Mouse (Mus musculus) cerebellum, adult 9-11 months (tissue): ENCODE results near the gene Sgo2a.
"Not testable (repeated sequence)": the region's sequence is repeated elsewhere in the genome, so short reads cannot be mapped to it uniquely, and the experiment has no call there.

Source experiments
- DNase-seq: peaks from one replicate; pipeline ENCODE4 v3.0.0; 2022

The Sgo2a gene

DNA sequence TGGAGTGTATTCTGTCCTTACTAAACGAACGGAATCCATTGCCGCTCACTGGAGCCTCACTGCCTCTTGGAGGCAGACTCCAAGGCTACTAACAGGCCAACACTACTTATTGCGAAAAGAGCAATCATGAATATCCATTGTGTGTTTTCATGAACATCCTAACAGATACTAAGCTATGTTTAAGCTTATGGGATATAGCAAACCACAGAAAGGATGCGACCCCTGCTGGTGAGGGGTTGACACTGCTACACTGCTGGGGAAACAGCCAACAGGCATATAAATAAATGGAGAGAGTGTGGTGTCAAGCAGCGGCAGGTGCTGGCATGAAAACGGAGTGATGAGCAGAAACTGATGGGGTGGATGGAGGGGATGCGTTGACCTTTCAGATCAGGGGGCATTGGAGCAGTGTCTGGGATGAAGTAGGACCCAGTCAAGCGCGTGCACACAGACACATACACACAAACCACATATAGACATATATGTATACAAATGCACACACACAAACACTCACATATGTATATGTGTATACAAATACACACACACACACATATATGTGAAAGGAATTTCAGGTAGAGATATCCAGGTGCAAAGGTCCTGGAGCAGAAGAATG lies 35.5 kb downstream of the Sgo2a start:
- peak; percentile 43 for DNase-seq

DNA sequence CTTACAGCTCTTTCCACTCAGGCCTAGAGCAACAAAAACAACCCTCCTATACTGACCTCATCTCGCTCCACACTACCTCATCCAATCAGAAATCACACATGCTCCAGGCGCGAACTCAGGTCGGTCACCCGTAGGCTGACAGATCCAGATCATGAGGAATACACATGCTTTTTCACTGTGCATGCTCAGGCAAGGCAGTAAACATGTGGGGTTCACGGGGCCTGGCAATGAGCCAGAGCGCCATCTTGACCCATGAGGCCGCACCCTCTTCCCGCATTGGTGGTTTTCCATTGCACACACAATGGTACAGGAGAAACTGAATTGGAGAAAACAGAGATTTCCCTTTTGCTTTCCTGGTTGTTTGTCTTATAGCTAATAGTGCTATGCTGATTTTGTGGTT lies 41.5 kb downstream of the Sgo2a start:
- not testable (repeated sequence) for DNase-seq

DNA sequence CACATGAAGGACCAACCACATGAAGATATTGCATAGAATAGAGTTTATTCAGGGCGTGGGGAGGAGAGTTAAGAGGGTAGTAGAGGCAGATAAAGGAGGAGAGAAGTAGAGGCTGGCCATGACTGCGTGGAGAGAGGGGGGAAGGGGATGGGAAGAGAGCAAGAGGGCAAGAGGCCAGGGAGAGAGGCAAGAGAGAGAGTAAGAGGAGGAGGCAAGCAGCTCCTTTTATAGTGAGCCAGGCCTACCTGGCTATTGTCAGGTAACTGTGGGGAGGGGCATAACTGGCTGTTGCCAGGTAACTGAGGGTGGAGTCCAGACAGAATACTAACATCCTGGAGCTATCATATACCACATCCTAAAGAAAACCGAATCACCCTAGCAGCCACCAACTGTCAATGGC lies 49.3 kb downstream of the Sgo2a start:
- DNase-seq: peak; percentile 38

DNA sequence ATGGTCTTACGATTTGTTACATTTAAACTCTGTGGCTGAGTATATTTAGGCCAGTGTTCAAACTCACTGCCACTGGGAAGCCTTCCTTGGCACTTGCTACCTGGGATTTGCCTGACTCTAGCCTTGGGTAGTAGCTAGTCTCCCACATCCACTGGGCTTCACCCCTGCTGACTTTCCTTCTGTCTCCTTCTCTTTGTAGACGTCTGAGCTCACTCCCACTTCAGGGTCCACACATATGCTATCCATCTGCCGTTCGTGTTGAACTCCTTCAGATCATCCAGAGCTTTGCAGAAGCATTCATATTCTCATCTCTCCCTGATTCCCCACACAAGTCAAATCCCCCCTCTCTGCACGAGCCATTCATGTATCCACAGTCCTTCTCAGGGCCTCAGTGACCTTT lies 49.8 kb downstream of the Sgo2a start:
- DNase-seq: peak; percentile 91

DNA sequence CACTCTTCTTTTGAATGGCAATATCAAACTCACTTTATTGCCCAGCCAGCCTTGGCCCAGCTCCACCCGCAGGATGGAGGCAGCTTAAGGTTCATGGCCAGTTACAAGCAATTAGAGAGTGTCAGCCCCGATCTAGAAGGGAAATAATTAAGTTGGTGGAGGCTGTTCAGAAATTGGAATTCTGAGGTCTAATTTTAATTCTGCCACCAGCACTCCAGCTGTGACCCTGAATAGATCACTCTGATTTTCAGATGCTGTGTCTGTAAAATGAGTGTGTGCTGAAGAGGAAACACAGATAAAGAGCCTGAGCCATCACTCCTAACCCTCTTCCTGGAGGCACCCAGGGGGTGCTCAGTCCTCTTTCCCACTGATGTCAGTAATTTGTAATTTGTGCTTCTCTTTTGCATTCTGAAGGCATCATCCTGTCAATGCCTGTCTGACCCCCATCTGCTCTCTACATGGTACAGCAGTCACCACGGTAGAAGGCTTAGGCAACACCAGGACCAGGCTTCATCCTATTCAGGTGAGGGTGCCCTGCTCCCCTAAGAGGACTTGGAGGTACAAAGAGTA lies 51.0 kb downstream of the Sgo2a start:
- no peak for DNase-seq

DNA sequence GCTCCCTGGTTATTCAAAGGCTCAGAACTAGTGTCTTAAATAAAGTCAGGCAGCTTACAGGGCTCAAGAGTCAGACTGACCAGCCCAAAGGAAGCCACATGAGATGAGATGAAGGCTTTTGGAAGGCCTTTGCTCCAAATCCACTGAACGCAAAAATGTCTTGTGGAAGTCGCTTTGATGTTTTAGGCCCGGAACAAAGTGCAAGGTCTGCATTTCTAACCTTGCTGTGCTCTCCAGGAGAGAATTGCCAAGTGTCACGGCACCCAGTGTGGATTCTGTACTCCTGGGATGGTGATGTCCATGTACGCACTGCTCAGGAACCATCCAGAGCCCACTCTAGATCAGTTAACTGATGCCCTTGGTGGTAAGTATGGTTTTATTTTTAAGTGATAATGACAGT lies 53.4 kb downstream of the Sgo2a start:
- no peak for DNase-seq

DNA sequence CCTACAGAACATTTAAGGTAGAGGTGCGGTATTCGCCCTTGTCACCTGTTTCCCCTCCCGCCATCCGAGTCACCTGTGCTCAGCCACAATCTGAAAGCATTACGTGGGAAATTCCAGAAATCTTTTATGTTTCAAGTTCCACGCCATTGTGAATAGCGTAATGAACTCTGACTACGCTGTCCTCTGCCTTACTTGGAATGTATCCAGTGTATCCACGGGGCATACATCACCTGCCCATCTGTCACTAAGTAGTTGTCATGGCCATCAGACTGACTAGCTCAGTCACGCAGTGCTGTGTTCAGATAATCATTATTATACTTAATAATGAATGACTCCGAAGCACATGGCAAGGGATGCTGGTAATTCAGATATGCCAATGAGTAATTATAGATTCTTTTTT lies 59.8 kb downstream of the Sgo2a start:
- no peak for DNase-seq

DNA sequence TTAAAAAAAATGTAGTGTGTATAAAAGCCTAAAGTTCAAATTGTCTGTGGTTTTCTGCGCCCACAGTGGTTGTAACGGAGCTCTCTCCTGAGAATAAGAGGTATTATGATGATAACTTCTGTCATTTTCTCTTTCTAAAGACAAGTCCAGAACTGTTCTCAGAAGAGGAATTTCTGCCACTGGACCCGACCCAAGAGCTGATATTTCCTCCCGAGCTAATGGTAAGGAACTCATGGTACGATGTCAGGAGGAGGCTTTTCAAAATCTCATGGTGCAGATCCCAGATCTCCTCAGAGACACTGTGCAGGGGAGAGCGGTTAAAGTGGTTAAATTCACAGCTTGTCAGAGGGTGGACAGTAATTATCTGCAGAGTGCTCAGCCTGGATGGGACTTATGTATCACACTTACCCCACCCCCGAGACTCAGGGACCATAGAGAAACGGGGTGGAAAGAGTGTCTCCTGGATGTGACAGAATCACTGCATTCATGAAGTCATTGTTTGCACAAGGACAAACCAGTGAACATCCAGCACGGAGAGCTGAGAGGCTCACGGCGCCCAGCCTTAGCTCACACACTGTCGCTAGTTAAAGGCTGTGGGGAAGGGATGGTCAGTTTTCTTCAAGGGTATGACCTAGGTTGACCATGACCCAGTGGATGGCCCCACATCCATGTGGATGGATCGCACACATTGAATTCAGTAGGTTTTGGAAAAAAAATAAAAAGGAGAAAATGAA lies 60.5 kb downstream of the Sgo2a start:
- no peak for DNase-seq

DNA sequence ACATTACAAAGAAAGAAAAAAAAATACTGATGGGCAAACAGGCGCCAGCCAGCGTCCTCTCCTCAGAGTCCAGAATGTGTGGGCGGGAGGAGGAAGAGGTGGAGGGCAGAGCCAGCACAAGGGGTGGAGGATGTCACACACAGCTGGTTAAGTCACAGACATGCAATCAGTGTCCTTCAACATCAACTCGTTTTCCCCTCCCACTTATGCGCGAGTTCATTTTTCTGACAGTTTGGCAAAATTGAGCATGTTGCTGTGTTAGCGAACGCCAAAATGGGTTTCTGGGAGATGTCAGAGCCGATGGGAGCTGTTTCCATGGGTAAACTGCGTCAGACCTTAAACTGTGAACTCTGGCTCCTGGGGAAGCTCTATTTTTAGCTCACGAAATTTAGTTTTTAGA lies 61.2 kb downstream of the Sgo2a start:
- DNase-seq: no peak

DNA sequence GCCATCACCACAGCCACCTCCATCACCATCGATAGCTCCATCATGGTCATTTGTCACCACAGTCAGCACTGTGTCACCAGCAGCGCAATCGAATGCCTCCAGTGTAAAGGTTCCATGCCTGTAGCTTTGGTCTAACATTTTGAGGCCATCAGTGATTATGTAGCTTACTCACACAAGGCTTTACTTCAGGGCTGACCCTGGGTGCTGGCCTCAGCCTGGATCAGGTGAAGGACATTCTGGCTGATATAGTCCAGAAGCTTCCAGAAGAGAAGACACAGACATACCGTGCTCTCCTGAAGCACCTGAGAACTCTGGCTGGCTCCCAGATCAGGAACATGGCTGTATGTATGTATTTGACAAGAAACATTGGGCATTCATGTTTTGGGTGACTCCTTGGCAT lies 63.1 kb downstream of the Sgo2a start:
- no peak for DNase-seq

DNA sequence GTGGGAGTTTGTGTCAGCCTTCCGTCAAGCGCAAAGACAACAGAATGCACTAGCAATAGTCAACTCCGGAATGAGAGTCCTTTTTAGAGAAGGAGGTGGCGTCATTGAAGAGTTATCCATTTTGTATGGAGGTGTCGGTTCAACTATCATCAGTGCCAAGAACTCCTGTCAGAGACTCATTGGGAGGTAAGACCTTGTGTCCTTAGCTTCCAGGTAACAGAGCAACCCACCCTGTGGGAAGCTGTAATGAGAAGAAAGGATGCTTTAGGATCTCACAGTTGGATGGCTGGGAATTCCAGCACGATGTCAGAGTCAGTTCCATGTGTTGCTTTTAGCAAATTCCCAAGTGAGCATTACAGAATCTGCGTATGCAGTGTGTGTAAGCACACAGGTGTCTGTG lies 66.4 kb downstream of the Sgo2a start:
- no peak for DNase-seq

DNA sequence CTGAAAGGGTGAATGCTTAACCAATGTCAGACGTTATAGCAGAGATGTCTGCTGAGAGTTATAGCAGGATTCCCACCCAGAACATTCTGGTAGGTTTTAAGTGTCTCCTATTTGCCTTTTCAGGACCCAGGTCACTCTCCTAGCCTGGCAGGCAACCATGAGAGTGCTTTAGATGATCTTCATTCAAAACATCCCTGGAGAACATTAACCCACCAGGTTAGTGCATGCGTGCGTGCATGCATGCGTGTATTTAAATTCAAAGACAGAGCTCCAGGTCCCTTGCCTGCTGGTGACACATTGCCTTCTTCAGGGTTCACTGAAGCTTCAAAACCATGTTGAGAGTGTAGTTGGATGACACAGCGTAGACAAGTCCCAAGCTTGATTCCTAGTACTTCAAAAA lies 69.4 kb downstream of the Sgo2a start:
- DNase-seq: no peak

DNA sequence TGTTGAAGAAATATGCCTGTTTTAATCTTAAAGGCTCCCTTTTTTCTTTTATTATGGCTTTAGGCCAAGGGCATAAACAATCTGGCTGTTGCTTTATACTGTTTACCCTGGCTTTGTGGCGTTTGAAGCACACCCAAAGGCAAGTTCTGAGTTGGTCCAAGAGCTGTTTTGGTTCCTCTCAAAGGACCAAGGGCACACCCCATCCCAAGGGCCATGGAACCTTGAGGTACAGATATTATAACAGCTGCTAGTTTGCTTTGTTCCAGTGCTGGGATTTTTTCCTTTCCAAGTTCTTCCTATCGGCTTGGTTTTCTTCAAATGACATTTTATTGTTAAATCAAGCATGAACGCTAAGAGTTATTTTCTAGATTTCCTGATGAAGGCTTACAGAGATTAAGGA lies 69.8 kb downstream of the Sgo2a start:
- no peak for DNase-seq

DNA sequence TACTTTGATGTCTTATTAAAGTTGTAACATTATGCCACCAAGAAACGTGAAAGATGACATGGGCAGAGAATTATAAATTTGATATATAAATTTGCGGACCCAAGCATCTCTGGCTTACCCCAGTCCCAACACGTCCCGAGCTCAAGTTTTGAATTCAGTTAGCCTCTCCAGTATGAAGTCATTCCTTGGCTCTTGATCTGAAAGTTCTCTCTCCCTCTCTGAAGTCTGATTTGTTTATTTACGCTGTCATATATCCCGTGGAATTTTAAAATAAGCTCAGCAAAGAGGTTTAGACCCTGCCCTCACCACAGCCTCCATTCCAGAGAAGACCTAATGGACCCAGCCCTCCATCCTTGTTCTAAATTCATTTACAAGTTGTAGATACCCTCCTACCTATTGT lies 73.4 kb downstream of the Sgo2a start:
- no peak for DNase-seq

DNA sequence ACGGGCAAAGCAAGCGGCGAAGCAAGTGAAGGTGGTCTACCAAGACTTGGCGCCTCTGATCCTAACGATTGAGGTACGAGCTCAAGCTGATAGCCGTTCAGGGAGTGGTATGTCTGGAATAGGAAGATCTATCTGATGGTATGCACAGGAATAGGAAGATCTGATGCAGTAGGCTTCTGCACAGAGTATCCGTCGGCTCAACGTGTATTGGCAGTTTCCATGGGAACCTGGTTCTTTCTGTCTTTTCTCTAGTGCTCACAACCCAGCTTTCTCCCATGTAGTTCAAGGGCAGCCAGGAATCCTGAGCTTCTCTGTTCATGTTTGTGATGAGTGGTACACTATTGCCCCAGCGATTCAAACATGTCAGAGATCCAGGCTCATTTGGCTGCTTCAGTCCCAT lies 74.3 kb downstream of the Sgo2a start:
- no peak for DNase-seq

DNA sequence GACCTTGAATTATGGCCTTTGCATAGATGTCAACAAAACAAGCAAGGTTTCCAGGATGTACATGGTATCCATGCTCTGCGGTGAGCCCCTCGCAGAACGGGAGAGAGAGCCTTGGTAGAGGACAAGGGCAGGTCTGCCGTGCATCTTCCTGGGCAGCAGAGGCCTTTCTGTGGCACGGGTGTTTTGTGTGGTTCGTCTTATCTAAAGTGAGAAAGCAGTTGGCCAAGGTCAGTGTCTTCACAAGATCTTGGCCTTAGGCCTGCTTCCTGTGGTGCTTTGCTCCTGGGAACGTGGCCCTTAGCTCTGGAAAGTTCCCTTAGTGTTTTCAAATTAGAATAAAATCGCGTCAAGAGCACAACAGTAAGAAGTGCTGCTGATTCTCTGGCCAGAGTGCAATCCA lies 75.2 kb downstream of the Sgo2a start:
- no peak for DNase-seq

DNA sequence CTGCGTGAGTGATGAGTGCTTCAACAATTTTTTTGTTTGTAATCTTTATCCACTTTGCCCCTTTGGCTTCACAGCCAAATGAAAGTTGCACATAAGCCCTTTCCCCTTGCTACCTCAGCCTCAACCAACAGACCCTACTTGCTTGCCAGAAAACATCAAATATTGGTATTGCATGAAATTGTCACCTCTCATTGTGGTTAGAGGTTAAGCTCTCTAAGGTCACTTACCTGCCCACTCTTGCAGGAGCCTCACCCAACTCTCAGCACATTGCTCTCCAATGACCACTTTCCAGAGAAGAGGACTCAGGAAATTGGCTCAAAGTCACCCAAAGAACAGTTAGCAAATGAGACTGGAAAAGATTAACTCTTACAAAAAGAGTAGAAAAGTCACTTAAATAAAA lies 75.7 kb downstream of the Sgo2a start:
- no peak for DNase-seq

DNA sequence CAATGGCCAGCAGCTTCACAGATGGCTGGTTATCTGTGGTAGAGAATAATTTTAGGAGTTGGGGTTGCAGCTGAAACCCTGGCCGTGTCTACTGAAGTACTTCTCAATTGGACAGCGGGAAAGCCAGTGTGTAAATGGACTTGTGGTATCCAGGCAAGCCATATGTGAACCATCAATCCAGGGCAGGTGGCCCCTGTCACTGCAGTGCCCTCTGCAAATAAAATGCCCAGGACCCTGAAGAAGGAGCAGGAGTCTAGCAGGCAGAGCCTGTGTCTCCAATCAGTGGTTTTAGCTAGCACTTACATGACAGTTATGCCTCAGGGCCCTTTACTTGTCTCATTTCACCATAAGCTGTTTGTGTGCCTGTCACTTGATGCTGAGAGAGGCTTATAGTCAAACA lies 76.6 kb downstream of the Sgo2a start:
- DNase-seq: no peak

DNA sequence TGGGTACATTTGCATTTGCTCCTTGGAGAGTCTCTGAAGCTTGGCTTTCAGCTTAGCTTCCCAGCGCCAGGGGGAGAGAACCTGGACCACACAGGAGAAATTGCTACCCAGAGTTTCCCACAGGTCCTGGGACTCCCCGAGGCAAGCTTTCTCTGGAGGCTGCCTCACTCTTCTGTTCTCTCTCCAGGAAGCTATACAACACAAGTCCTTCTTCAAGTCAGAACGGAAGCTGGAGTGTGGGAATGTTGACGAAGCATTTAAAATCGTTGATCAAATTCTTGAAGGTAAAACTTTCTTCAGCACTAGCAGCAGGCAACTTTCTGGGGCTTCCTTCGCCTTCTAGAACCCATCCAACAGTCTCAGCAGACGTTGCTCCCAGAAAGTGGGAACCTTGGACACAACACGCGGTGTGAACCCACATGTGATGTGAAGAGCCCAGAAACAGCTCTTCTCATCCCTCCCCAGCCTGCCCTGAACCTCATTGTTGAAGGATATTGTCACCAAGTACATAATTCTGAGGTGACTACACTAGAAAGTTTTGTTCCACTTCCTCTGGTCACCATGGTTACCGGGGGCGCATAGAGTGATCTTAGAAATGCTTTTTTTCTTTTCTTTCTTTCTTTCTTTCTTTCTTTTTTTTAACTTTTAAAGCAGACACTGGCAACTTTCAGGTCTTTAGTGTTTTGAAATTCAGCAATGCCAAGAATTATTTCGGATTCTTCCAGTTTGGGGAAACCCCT lies 77.4 kb downstream of the Sgo2a start:
- DNase-seq: no peak

DNA sequence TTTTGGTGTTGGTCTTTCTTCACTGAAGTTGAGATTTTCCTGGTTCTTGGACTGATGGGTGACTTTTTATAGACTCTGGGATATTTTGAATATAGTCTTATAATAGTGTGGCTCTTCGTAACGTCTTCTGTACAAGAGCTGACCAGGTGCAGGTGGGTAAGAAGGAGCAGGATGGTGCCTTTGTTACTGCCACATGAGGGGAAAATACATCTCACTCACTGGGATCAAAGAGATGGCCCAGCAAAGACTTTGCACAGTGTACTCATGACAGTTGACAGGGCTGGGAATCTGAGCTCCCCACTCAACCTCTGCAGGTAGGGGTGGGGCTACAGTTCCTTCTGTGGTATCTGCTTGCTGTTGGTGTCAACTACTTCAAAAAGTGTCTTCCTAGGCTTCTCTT lies 78.5 kb downstream of the Sgo2a start:
- no peak for DNase-seq
